Mouse (Mus musculus) MEL (cell line): ENCODE results near the gene Ctsf. TPM values are rescaled to one million over a fixed set of nuclear protein-coding genes. Genes with fewer than 3 reads are reported as not detected.

Experiments
- DNase-seq: peaks from one replicate; pipeline ENCODE4 v3.0.0; 2011; ENCODE audit warnings: low read depth, low spot score
- H3K27ac ChIP-seq: 2 replicates; pipeline ENCODE4 v1.5.1; 2012; ENCODE audit warnings: low read depth, mild to moderate bottlenecking, control low read depth, low read length, moderate library complexity; ENCODE audit not compliant: control insufficient read depth
- H3K27me3 ChIP-seq, 2 experiments: fragments of 150-350 bp in 1 of 2; sonication (generic) in 1 of 2; 2 replicates each; pipeline ENCODE4 v1.6.1; 2012; ENCODE audit warnings: low read length in 2 of 2, mild to moderate bottlenecking in 2 of 2, improper control_type of control experiment in 1 of 2, moderate library complexity in 1 of 2; ENCODE audit not compliant: insufficient read depth in 2 of 2, control insufficient read depth in 1 of 2
- H3K36me3 ChIP-seq, 2 experiments: 2 replicates each; pipeline ENCODE4 v1.6.1; 2012 to 2014; ENCODE audit warnings: low read length in 2 of 2, improper control_type of control experiment in 1 of 2, inconsistent platforms in 1 of 2, mild to moderate bottlenecking in 1 of 2; ENCODE audit not compliant: insufficient read depth in 2 of 2, control insufficient read depth in 1 of 2
- H3K4me1 ChIP-seq, 2 experiments: fragments of 150-350 bp in 1 of 2; sonication (generic) in 1 of 2; 2 replicates each; pipeline ENCODE4 v1.6.1; 2012; ENCODE audit warnings: low read length in 2 of 2, improper control_type of control experiment in 1 of 2, mild to moderate bottlenecking in 1 of 2; ENCODE audit not compliant: insufficient read depth in 2 of 2, control insufficient read depth in 1 of 2
- H3K4me3 ChIP-seq, 2 experiments: fragments of 150-350 bp in 1 of 2; sonication (generic) in 1 of 2; 2 replicates each; pipeline ENCODE4 v1.5.1; 2012; ENCODE audit warnings: low read depth in 2 of 2, low read length in 2 of 2, mild to moderate bottlenecking in 2 of 2, moderate library complexity in 2 of 2, control low read depth in 1 of 2, improper control_type of control experiment in 1 of 2; ENCODE audit not compliant: control insufficient read depth in 1 of 2, insufficient read depth in 1 of 2
- H3K79me2 ChIP-seq: 2 replicates; pipeline ENCODE4 v1.6.1; 2012; ENCODE audit warnings: mild to moderate bottlenecking, low read length, moderate library complexity; ENCODE audit not compliant: control insufficient read depth, poor library complexity, insufficient read depth
- H3K9ac ChIP-seq: 2 replicates; pipeline ENCODE4 v1.6.1; 2012; ENCODE audit warnings: low read depth, mild to moderate bottlenecking, control low read depth, low read length, moderate library complexity; ENCODE audit not compliant: control insufficient read depth, poor library complexity, severe bottlenecking
- H3K9me3 ChIP-seq: fragments of 150-350 bp; sonication (generic); replicated peaks from 2 replicates; pipeline ENCODE4 v1.6.1; 2012; ENCODE audit warnings: mild to moderate bottlenecking, low read length, improper control_type of control experiment, moderate library complexity; ENCODE audit not compliant: insufficient read depth
- BHLHE40 ChIP-seq: IDR thresholded peaks from 2 replicates; pipeline ENCODE4 v1.6.1; 2012; ENCODE audit warnings: low read depth, mild to moderate bottlenecking, inconsistent platforms, low read length, improper control_type of control experiment, borderline replicate concordance
- CHD1 ChIP-seq: IDR thresholded peaks from 2 replicates; pipeline ENCODE4 v1.6.1; 2012; ENCODE audit warnings: low read depth, mild to moderate bottlenecking, inconsistent platforms, low read length, improper control_type of control experiment
- CHD2 ChIP-seq: IDR thresholded peaks from 2 replicates; pipeline ENCODE4 v1.6.1; 2011; ENCODE audit warnings: low read length, improper control_type of control experiment
- CTCF ChIP-seq, 3 experiments: IDR thresholded peaks in 2 of 3; conservative IDR thresholded peaks in 1 of 3; 2 replicates each; pipeline ENCODE4 v1.5.1; 2011 to 2012; ENCODE audit warnings: low read length in 3 of 3, low read depth in 2 of 3, mild to moderate bottlenecking in 2 of 3, improper control_type of control experiment in 1 of 3, inconsistent platforms in 1 of 3, mixed read lengths in 1 of 3, moderate library complexity in 1 of 3; ENCODE audit not compliant: control insufficient read depth in 1 of 3, insufficient read depth in 1 of 3, poor library complexity in 1 of 3, severe bottlenecking in 1 of 3
- E2F4 ChIP-seq: IDR thresholded peaks from 2 replicates; pipeline ENCODE4 v1.6.1; 2011; ENCODE audit warnings: low read depth, low read length, improper control_type of control experiment, borderline replicate concordance
- EP300 ChIP-seq, 2 experiments: IDR thresholded peaks; 2 replicates each; pipeline ENCODE4 v1.6.1; 2011; ENCODE audit warnings: improper control_type of control experiment in 2 of 2, low read length in 2 of 2, low read depth in 1 of 2, mild to moderate bottlenecking in 1 of 2
- JUND ChIP-seq: IDR thresholded peaks from 2 replicates; pipeline ENCODE4 v1.6.1; 2011; ENCODE audit warnings: low read depth, mild to moderate bottlenecking, improper control_type of control experiment, low read length
- KAT2A ChIP-seq: conservative IDR thresholded peaks from 2 replicates; pipeline ENCODE4 v1.6.1; 2012; ENCODE audit warnings: low read depth, low read length, improper control_type of control experiment, inconsistent platforms
- MAFK ChIP-seq: IDR thresholded peaks from 2 replicates; pipeline ENCODE4 v1.6.1; 2011; ENCODE audit warnings: low read depth, mild to moderate bottlenecking, low read length, improper control_type of control experiment, borderline replicate concordance
- MEF2A ChIP-seq: IDR thresholded peaks from 2 replicates; pipeline ENCODE4 v1.6.1; 2014; ENCODE audit warnings: low read depth, mild to moderate bottlenecking, inconsistent platforms, low read length, improper control_type of control experiment; ENCODE audit not compliant: poor library complexity, insufficient replicate concordance, severe bottlenecking; ENCODE audit errors: extremely low read depth
- NELFE ChIP-seq: IDR thresholded peaks from 2 replicates; pipeline ENCODE4 v1.6.1; 2011; ENCODE audit warnings: low read depth, low read length, improper control_type of control experiment
- NRF1 ChIP-seq: IDR thresholded peaks from 2 replicates; pipeline ENCODE4 v1.6.1; 2014; ENCODE audit warnings: low read depth, mild to moderate bottlenecking, inconsistent platforms, low read length, improper control_type of control experiment, moderate library complexity; ENCODE audit not compliant: poor library complexity, insufficient read depth, severe bottlenecking
- RAD21 ChIP-seq: IDR thresholded peaks from 2 replicates; pipeline ENCODE4 v1.6.1; 2011; ENCODE audit warnings: mild to moderate bottlenecking, low read depth, low read length, improper control_type of control experiment
- RCOR1 ChIP-seq: IDR thresholded peaks from 2 replicates; pipeline ENCODE4 v1.6.1; 2012; ENCODE audit warnings: low read depth, mild to moderate bottlenecking, inconsistent platforms, low read length, improper control_type of control experiment
- SIN3A ChIP-seq: IDR thresholded peaks from 2 replicates; pipeline ENCODE4 v1.6.1; 2012; ENCODE audit warnings: low read length, improper control_type of control experiment, inconsistent platforms
- SMC3 ChIP-seq: IDR thresholded peaks from 2 replicates; pipeline ENCODE4 v1.6.1; 2011; ENCODE audit warnings: low read depth, low read length, improper control_type of control experiment
- TBP ChIP-seq: IDR thresholded peaks from 2 replicates; pipeline ENCODE4 v1.8.0; 2011; ENCODE audit warnings: low read depth, low read length, improper control_type of control experiment
- TCF12 ChIP-seq: IDR thresholded peaks from 2 replicates; pipeline ENCODE4 v1.6.1; 2014; ENCODE audit warnings: low read depth, mild to moderate bottlenecking, inconsistent platforms, low read length, improper control_type of control experiment, moderate library complexity
- UBTF ChIP-seq: IDR thresholded peaks from 2 replicates; pipeline ENCODE4 v1.6.1; 2012; ENCODE audit warnings: low read depth, mild to moderate bottlenecking, inconsistent platforms, low read length, improper control_type of control experiment, moderate library complexity, borderline replicate concordance; ENCODE audit not compliant: insufficient read depth
- USF2 ChIP-seq, 2 experiments: IDR thresholded peaks; 2 replicates each; pipeline ENCODE4 v1.6.1; 2011 to 2012; ENCODE audit warnings: improper control_type of control experiment in 2 of 2, low read length in 2 of 2, borderline replicate concordance in 1 of 2, inconsistent platforms in 1 of 2, low read depth in 1 of 2, mild to moderate bottlenecking in 1 of 2; ENCODE audit not compliant: insufficient read depth in 1 of 2
- ZC3H11A ChIP-seq: IDR thresholded peaks from 2 replicates; pipeline ENCODE4 v1.6.1; 2012; ENCODE audit warnings: low read depth, mild to moderate bottlenecking, inconsistent platforms, low read length, improper control_type of control experiment
- ZKSCAN1 ChIP-seq: IDR thresholded peaks from 2 replicates; pipeline ENCODE4 v1.6.1; 2012; ENCODE audit warnings: low read depth, mild to moderate bottlenecking, inconsistent platforms, low read length, improper control_type of control experiment, moderate library complexity
- polyA plus RNA-seq, 2 experiments: library from polyadenylated mRNA; stranded (reverse) in 1 of 2; unstranded in 1 of 2; fragments of >175 nt in 1 of 2; fragments of >200 nt in 1 of 2; gene quantifications; 2 replicates each; pipeline versions ENCODE4 v1.2.1 to v1.2.4; 2012; ENCODE audit warnings: low replicate concordance in 2 of 2, low read depth in 1 of 2; ENCODE audit not compliant: insufficient read length in 2 of 2, insufficient read depth in 1 of 2, missing spikeins in 1 of 2
- total RNA-seq: library from RNA; depleted of rRNA; stranded (reverse); fragments of 300-350 nt; gene quantifications from 2 replicates; pipeline ENCODE4 v1.2.3, GENCODE M21; 2012

Gene Ctsf
- total and polyA plus RNA-seq, 3 experiments: not detected

DNA sequence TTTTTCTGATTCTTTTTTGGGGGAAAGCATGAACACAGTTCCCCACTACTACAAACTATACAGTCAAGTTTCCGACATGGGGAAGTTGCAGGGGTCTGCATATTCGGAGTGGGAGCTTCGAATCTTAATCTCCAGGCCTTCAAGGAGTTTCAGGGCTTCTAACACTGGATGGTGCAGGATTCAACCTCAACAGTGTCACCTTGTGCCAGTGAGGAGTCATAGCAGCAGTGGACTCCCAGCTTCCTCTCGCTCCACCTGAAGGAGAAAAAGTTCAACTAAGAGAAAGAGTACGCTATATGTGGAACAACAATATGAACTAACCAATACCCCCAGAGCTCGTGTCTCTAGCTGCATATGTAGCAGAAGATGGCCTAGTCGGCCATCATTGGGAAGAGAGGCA, 7.4 kb upstream of the Ctsf start:
- peaks cover 7 to 12% of the 10 kb centered on the region in 2 experiments; a peak in 3 of 4 replicates for H3K4me1 ChIP-seq
- no peaks in the 10 kb centered on the region for H3K79me2 ChIP-seq
- H3K9ac ChIP-seq: no peak overlapping the region
- H3K27ac ChIP-seq: no peak overlapping the region
- peak; percentile 74 for TF ChIP-seq RAD21
- TF ChIP-seq KAT2A: no peak
- TF ChIP-seq CHD2: no peak
- no peak for TF ChIP-seq ZKSCAN1
- TF ChIP-seq USF2 (IDR thresholded peaks at IDR 0.05; ENCODE audit: borderline replicate concordance in 1 of 2, insufficient read depth in 1 of 2, low read depth in 1 of 2, low read length in 2 of 2): no peak
- TF ChIP-seq SIN3A: peak; percentile 50; the same call in 1 of the 2 replicates
- peak; percentile 91 for TF ChIP-seq SMC3
- TF ChIP-seq UBTF: no peak
- peak; percentile 82 for TF ChIP-seq ZC3H11A
- no peak for TF ChIP-seq TCF12
- no peak for TF ChIP-seq MAFK
- peak; percentile 69 to 80 (median 71) for TF ChIP-seq CTCF (IDR thresholded peaks at IDR 0.05 in 2 of 3, conservative IDR thresholded peaks at IDR 0.05 in 1 of 3; ENCODE audit: control insufficient read depth in 1 of 3, insufficient read depth in 1 of 3, low read depth in 2 of 3, low read length in 3 of 3, poor library complexity in 1 of 3, severe bottlenecking in 1 of 3)
- TF ChIP-seq JUND: no peak
- no peak for TF ChIP-seq BHLHE40
- no peak overlapping the region for H3K4me3 ChIP-seq
- peaks cover 0 to 10% of the 10 kb centered on the region in 2 experiments; a peak in 2 of 4 replicates for H3K36me3 ChIP-seq
- H3K9me3 ChIP-seq: no peaks in the 10 kb centered on the region
- DNase-seq: peak; percentile 82
- H3K27me3 ChIP-seq: peaks cover 0 to 2% of the 10 kb centered on the region in 2 experiments; a peak in 3 of 4 replicates

DNA sequence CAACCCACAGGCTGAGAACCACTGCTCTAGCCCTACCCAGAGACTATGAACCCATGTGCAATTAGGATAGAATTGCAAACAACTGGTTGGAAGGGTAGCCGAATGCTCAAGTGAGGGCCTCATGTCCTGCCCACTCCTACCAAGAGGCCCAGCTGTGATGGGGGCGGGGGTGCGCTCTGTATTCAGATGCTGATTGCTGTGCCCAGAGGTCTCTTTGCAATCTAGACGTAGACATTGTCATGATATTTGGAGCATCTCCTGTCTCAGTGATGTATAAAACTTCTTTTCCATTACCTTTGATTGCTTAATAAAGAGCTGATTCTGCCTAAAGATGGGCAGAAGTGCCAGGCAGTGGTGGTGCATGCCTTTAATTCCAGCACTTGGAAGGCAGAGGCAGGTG, 5.1 kb upstream of the Ctsf start:
- Histone ChIP-seq H3K27me3 (peaks cover 2 to 3% of the 10 kb centered on the region in 2 experiments; a peak in 3 of 4 replicates), H3K9me3 (no peaks in the 10 kb centered on the region), H3K4me3 (no peak overlapping the region), H3K36me3 (peaks cover 0 to 10% of the 10 kb centered on the region in 2 experiments; a peak in 2 of 4 replicates), H3K9ac (no peak overlapping the region), H3K4me1 (peaks cover 7 to 9% of the 10 kb centered on the region in 2 experiments; a peak in 3 of 4 replicates), H3K27ac (no peak overlapping the region), H3K79me2 (no peaks in the 10 kb centered on the region)
- DNase-seq: no peak
- TF ChIP-seq MEF2A: no peak
- TF ChIP-seq SIN3A: no peak
- TF ChIP-seq CTCF (IDR thresholded peaks at IDR 0.05 in 2 of 3, conservative IDR thresholded peaks at IDR 0.05 in 1 of 3; ENCODE audit: control insufficient read depth in 1 of 3, insufficient read depth in 1 of 3, low read depth in 2 of 3, low read length in 3 of 3, poor library complexity in 1 of 3, severe bottlenecking in 1 of 3): no peak
- TF ChIP-seq ZC3H11A: no peak
- no peak for TF ChIP-seq TCF12
- TF ChIP-seq NRF1: no peak
- no peak for TF ChIP-seq E2F4
- TF ChIP-seq EP300 (IDR thresholded peaks at IDR 0.05; ENCODE audit: low read depth in 1 of 2, low read length in 2 of 2): no peak
- TF ChIP-seq RCOR1: no peak
- no peak for TF ChIP-seq TBP
- TF ChIP-seq USF2 (IDR thresholded peaks at IDR 0.05; ENCODE audit: borderline replicate concordance in 1 of 2, insufficient read depth in 1 of 2, low read depth in 1 of 2, low read length in 2 of 2): no peak
- TF ChIP-seq CHD1: no peak
- no peak for TF ChIP-seq SMC3
- no peak for TF ChIP-seq MAFK
- TF ChIP-seq NELFE: no peak
